Mouse (Mus musculus): Measurements from ENCODE around the gene Hmgb1.

DNA sequence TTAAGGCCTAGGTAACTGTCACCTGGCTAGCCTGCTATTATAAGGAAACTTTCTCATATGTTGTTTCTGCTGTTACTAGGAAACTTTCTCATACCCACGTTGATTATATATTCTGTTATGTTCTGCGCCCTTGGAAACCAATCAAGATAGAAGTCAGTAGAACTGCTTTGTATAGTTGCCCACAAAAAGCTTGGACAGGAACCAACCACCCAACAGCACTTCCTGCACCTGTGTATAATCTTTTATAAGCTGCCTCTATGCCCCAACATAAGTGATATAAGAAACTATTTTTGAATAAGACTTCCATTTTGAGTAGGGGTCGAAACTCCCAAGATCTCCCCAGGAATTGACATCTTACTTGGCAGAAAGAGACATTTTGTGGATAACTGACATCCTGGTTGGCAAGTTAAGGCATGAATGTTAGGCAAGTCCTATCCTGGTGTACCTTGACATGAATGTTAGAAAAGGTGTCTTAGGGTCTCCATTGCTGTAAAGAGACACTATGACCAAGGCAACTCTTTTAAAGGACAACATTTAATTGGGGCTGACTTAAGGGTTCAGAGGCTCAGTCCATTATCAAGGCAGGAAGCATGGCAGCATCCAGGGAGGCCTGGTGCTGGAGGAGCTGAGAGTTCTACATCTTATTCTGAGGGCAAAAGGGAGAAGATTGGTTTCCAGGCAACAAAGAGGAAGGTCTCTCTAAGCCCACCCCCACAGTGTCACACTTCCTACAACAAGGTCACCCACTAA lies 166.4 kb downstream of the Hmgb1 start:
- no peak for TF ChIP-seq CTCF (IDR thresholded peaks at IDR 0.05; ENCODE audit: borderline replicate concordance, insufficient read depth, low read length)
- no peak for TF ChIP-seq POLR2A (IDR thresholded peaks at IDR 0.05; ENCODE audit: low read depth, low read length)
